Mouse (Mus musculus): Measurements from ENCODE around the gene Gm37240.

Gm37240 gene

DNA sequence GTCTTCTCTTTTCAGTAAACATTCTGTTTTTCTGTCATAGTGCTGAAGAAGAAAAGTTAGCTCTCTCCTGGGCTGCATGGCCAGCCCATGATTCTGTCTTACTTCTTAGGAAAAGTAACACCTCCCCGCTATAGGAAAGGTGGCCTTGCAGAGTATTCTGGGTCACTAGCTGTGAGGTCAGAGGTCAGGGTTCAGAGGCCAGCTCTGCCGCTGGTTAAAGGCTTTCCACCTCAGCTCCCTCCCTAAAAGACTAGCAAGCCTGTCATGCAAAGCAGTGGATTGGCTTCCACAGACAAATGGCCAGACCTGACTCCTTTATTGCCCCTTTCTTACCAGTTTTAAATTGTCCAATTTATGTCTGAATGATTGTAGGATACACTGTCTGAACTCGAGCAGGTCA, 23.3 kb downstream of the Gm37240 start:
- DNase-seq, result no peak

- no peak for DNase-seq
Measured at GRCm38 (mm10) chr3:85862886-85863285, 24.4 kb downstream of the Gm37240 start.

GRCm38 (mm10) chr3:85860996-85861395, 26.3 kb downstream of the Gm37240 start:
- no peak for DNase-seq

GRCm38 (mm10) chr3:85859311-85859710, 28.0 kb downstream of the Gm37240 start:
- DNase-seq, result no peak

- no peak for DNase-seq
Measured at GRCm38 (mm10) chr3:85858140-85859135, 28.9 kb downstream of the Gm37240 start.

- DNase-seq, result no peak
Measured at GRCm38 (mm10) chr3:85857083-85857482, 30.2 kb downstream of the Gm37240 start.

DNA sequence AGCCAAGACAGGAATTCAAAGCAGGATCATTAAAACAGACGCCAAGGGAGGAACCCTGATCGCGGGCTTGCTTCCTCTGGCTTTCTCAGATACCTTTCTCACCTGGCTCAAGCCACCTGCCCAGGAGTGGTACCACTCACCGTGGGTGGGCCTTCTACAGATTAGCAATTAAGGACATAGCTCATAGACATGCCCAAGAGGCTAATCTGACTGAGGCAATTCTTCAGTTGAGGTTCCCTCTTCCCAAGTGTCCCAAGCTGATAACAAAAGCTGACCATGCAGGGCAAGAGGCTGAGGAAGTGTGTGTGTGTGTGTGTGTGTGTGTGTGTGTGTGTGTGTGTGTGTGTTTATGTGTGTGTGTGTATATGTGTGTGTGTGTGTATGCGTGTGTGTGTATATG, 31.4 kb downstream of the Gm37240 start:
- no peak for DNase-seq

DNA sequence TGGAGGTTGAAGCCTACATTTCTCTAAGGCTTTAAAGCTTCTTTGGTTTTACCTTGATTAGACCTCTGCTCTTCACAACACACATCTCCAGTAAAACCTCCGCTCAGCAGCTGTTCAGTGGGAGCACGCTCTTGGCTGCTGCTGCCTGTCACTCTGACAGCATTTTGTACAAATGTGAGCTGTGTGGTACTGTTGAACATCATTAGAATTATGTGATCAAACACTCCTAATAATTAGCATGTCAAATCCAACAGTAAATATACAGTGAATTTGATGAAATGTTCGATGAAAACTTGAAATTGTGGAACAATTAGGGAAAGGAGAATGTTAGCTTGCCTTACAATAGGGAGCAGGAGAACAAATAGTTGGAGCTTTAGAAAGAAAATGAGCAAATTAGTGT, 32.3 kb downstream of the Gm37240 start:
- no peak for DNase-seq

- no peak for DNase-seq
Measured at GRCm38 (mm10) chr3:85854143-85854542, 33.2 kb downstream of the Gm37240 start.

DNA sequence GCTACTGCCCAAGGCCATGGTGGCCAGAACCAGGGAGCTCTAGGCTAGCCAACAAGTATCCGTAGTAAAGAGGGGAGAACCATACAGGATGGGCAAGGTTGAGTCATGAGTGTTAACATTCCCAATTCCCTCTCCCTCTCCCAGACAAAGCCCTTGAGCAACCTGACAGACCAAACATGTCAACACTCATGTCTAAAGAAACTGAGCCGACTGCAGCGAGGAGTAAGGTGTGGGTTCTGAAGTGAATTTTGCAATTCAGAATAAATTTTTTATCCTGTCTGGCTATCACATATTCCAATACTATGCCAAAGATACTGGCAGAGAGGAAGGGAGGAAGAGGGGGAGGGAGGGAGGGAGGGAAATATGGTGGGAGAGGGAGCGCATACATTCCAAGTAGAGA, 33.6 kb downstream of the Gm37240 start:
- no peak for DNase-seq

- DNase-seq, result no peak
Measured at GRCm38 (mm10) chr3:85850079-85850478, 37.2 kb downstream of the Gm37240 start.

GRCm38 (mm10) chr3:85846316-85846715, 41.0 kb downstream of the Gm37240 start:
- DNase-seq, result no peak

DNA sequence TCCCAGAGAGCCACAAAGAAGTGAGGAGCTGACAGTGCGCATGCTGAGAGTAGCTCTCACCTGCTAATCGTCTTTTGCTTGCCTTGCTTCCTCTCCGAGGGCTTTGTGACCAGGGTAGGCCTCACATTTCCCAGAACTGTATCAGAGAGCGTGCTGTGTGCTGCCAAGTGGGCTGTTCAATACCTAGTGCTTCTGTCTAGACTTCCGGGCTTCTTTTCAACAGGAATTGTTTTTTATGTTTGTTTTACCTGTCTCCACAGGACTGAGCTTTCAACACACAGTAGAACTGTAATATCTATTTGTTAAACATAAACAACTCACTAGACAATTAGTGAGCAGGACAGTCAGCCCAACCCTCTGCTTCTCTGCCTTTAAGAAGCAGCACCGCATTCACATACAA, 42.0 kb downstream of the Gm37240 start:
- no peak for DNase-seq

- DNase-seq, result no peak
Measured at GRCm38 (mm10) chr3:85842881-85843218, 44.5 kb downstream of the Gm37240 start.

DNA sequence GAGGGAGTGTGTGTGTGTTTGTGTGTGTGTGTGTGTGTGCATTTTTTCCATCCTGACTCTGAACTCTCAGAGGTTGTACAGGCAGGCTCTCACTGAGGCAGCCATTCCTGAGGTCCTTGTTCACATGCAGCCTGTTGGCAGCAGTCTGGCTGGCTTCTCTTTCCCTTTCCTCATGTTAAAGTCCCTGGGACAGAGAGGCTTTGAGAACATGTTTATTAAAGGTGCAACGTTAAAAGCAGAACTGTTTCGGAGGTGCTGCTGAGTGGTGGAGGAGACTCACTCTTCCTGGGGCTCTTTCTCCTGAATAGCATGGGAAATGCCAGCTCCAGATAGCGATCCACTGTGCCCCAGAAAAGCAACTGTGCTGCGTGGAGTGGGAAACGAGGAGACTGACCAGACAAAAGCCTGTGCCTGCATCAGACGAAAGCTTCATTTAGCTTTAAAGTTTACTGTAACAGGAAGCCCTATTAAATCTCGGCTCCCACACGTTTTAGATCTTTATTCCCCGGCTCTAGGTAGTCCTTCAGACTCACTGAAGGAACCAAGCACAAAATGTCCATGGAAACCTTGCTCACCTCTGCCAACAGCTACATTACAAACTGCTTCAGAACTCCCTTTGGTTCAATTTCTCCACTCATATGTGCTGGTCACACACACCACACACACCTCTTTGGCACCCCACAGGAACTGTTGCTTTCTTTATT, 45.0 kb downstream of the Gm37240 start:
- no peak for DNase-seq

- no peak for DNase-seq
Measured at GRCm38 (mm10) chr3:85841454-85842176, 45.7 kb downstream of the Gm37240 start.

- DNase-seq, result no peak
Measured at GRCm38 (mm10) chr3:85833627-85834026, 53.7 kb downstream of the Gm37240 start.

- no peak for DNase-seq
Measured at GRCm38 (mm10) chr3:85832490-85833155, 54.7 kb downstream of the Gm37240 start.

DNA sequence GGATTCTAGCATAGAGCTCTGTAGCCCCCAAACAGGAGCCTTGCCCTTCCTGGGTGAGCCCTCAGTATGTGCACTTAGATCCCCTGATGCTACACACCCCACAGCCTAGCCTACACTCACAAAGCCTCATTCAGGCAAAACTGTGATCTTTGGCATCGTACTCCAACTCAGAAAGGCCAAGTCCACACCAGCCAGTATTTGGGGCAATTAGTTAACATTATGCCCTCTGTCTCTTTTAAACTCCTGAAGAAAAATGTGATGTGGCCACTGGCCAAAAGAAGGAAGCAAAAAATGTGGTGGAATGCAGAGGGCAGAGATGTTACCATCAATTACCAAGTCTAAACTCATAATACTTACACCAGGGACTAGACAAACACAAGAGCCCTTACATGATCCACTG, 55.5 kb downstream of the Gm37240 start:
- no peak for DNase-seq

- no peak for DNase-seq
Measured at GRCm38 (mm10) chr3:85829047-85829446, 58.3 kb downstream of the Gm37240 start.

DNA sequence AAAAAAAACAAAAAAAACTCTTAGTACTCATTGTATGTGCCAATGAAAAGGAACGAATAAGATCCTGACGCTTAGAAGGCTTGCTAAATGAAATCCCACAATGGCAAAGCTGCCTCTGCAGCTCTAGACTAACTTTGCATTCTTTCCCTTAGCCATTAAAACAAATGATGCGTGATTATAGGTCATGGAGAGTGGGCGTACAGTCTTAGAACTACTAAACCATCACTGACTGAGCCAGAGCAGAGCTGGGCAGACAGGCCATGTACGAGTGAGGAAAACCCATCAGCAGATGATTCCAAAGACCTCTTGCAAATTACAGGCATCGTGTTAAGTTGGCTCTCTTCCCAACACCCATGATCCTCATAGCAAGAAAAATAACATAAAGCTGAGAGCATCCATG, 59.5 kb downstream of the Gm37240 start:
- DNase-seq, result no peak

GRCm38 (mm10) chr3:85827283-85827682, 60.0 kb downstream of the Gm37240 start:
- no peak for DNase-seq

Measured in thymus, postnatal 36 days (tissue).